Mouse (Mus musculus) 416B (cell line): ENCODE measurements at regions not wholly inside any gene's neighbourhood (a gene's known extent, or its start where the extent isn't known, plus 50 kb on each side); places are given as distances from the start of the nearest gene placed in this dataset.
"Not testable (repeated sequence)": the region's sequence is repeated elsewhere in the genome, so short reads cannot be mapped to it uniquely, and the experiment has no call there.

Source experiments
- DNase-seq: peaks from one replicate; pipeline ENCODE4 v3.0.0; 2011; ENCODE audit warnings: low read depth

- no peak for DNase-seq
Measured at GRCm38 (mm10) chr10:120284785-120285184, 57.9 kb downstream of the Llph start.

GRCm38 (mm10) chr10:120291912-120292311 lies 65.0 kb downstream of the Llph start:
- DNase-seq: no peak

- not testable (repeated sequence) for DNase-seq
Measured at GRCm38 (mm10) chr10:120293381-120293780, 66.5 kb downstream of the Llph start.

- no peak for DNase-seq
Measured at GRCm38 (mm10) chr10:120294487-120294886, 67.6 kb downstream of the Llph start.

- DNase-seq: no peak
Measured at GRCm38 (mm10) chr10:120297311-120297710, 70.4 kb downstream of the Llph start.

GRCm38 (mm10) chr10:120298293-120298927 lies 71.5 kb downstream of the Llph start:
- peak; percentile 56 for DNase-seq

- DNase-seq: peak; percentile 86
Measured at GRCm38 (mm10) chr10:120306010-120306409, 79.1 kb downstream of the Llph start.

GRCm38 (mm10) chr10:120308681-120309080 lies 81.8 kb downstream of the Llph start:
- peak; percentile 84 for DNase-seq
